Mouse (Mus musculus) limb, embryonic 11.5 days (tissue): Measurements from ENCODE around the gene Zfp933. TPM values are rescaled to one million over a fixed set of nuclear protein-coding genes. Genes with fewer than 3 reads are reported as not detected.
"Not testable (repeated sequence)": the region's sequence is repeated elsewhere in the genome, so short reads cannot be mapped to it uniquely, and the experiment has no call there.

Experiments
- ATAC-seq: fragments of 200-750 bp; cut with Nextera tagmentation; 2 replicates; pipeline ENCODE4 v1.8.0; 2017; ENCODE audit warnings: low read depth; ENCODE audit not compliant: insufficient number of reproducible peaks, low FRiP score, low TSS enrichment
- DNase-seq: peaks from one replicate; pipeline ENCODE4 v3.0.0-alpha.2; 2015; ENCODE audit warnings: low spot score
- H3K27ac ChIP-seq: fragments of 300-500 bp; sonication (generic); replicated peaks from 2 replicates; pipeline ENCODE4 v1.5.1; 2014; ENCODE audit warnings: low read depth, mild to moderate bottlenecking, low read length
- H3K27me3 ChIP-seq: fragments of 300-500 bp; sonication (generic); 2 replicates; pipeline ENCODE4 v1.6.1; 2014; ENCODE audit warnings: mild to moderate bottlenecking, low read length, mixed read lengths; ENCODE audit not compliant: control insufficient read depth, insufficient read depth
- H3K36me3 ChIP-seq: fragments of 300-500 bp; sonication (generic); 2 replicates; pipeline ENCODE4 v1.6.1; 2014; ENCODE audit warnings: mild to moderate bottlenecking, low read length, moderate library complexity, mixed read lengths; ENCODE audit not compliant: control insufficient read depth, insufficient read depth
- H3K4me1 ChIP-seq: fragments of 300-500 bp; sonication (generic); 2 replicates; pipeline ENCODE4 v1.6.1; 2014; ENCODE audit warnings: low read length, mixed read lengths; ENCODE audit not compliant: control insufficient read depth, insufficient read depth
- H3K4me2 ChIP-seq: fragments of 300-500 bp; sonication (generic); 2 replicates; pipeline ENCODE4 v1.6.1; 2014; ENCODE audit warnings: low read depth, mild to moderate bottlenecking, moderate library complexity; ENCODE audit not compliant: severe bottlenecking
- H3K4me3 ChIP-seq: fragments of 300-500 bp; sonication (generic); 2 replicates; pipeline ENCODE4 v1.5.1; 2014; ENCODE audit warnings: low read depth, low read length
- H3K9ac ChIP-seq: fragments of 300-500 bp; sonication (generic); 2 replicates; pipeline ENCODE4 v1.6.1; 2014; ENCODE audit warnings: mild to moderate bottlenecking, low read length
- H3K9me3 ChIP-seq: fragments of 300-500 bp; sonication (generic); 2 replicates; pipeline ENCODE4 v1.6.1; 2016; ENCODE audit warnings: low read length; ENCODE audit not compliant: control insufficient read depth
- WGBS: fragments of 180-500 bp; shearing (Covaris S2); extraction: QIAGEN DNeasy Blood & Tissue Kit; methylation state at CpG from one replicate; pipeline ENCODE4 v1.1.7; 2014; 5-methylcytosine and 5-hydroxymethylcytosine counted together
- polyA plus RNA-seq: library from polyadenylated mRNA; unstranded; fragments of >200 nt; fragmentation: Nextera tagmentation; extraction: Ambion mirVana; gene quantifications from 2 replicates; pipeline ENCODE4 v1.2.1, GENCODE M21; 2014

Gene Zfp933
- polyA plus RNA-seq, 1 experiment from 2014 or later: 5.3 TPM

DNA sequence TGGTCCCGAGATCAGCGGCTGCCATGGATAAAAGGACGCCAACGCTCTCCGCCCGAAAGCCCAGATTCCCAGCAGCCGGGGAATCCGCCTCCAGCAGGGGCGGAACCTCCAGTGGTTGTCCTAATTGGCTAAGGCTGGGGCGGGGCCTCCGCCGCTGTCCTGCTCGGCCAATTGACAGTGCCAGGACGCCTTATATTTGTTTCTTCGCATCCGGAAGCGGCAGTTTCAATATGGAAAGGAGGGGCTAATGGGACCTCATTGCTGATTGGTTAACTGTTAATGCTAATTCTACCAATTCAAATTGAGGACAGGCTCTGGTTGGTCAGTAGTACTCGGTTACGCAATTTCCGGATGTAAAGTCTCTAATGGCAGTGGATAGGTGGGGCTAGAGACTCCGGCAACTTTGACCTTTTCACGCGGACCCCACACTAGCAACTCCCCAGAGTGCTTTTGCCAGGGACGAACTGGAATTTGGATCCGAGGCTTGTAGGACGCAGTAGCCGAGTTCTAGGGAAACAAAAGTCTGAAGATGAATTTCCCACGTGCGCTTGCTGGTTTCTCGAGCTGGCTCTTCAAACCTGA is 20.4 kb upstream of the Zfp933 start, which contains the start of the genes Miip and Fv1:
TSS of gene Miip (minus strand) at position 367 of the 582 bp plus-strand sequence.
TSS of gene Fv1 (plus strand) at position 530 of the 582 bp plus-strand sequence.
- Histone ChIP-seq H3K27me3 (no peaks in the 10 kb centered on the region), H3K27ac (0 out of 2 replicates have a peak within 1 kb of the TSS, but pooled peaks have one; percentile 21), H3K9me3 (no peaks in the 10 kb centered on the region), H3K9ac (peak within 1 kb of the TSS; percentile 79), H3K36me3 (peaks cover 17% of the 10 kb centered on the region; the same call in 1 of the 2 replicates), H3K4me3 (peak within 1 kb of the TSS; percentile 83), H3K4me1 (peaks cover 13% of the 10 kb centered on the region; the same call in 1 of the 2 replicates), H3K4me2 (peak within 1 kb of the TSS; percentile 81)
- DNase-seq: peak; percentile 94
- peak; percentile 98 for ATAC-seq
- under 1% methylated on average over 30 of the region's 30 CpGs for WGBS

DNA sequence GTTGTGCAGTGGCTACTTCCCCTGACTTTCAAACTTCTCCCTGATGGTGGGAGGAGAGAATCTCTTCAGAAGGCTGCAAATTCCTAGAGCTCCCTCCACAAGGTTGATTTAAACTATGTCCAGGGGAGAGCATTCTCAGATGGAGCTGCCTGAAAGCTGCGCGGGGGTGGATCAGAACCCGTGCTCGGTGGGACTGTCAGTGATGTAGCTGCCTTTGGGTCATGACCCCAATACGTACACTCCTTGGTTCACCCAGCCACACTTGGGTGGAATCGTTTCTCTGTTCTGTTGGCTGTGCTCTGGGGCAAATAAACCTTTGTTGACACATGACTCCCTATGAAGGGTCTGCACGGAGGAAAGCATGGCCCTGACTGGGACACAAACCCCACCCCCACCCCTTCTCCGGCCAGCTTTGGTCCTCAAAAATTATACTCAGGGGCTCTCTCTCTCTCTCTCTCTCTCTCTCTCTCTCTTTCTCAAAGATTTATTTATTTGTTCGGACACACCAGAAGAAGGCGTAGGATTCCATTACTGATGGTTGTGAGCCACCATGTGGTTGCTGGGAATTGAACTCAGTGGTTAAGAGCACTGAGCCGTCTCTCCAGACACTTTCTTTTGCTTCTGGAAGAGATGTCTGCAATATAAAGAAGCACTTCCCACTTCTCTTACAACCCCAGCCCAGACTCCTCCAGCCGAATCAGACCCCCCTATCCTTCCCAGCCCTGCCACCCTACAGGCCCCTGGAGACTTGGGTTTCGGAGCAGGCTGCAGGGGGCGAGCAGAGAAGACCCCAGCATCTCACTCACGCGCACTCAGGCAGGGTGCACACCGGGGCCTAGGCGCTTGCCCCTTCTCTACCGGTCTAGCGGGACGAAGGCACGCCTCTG is 19.6 kb upstream of the Zfp933 start:
- H3K36me3 ChIP-seq: peaks cover 11% of the 10 kb centered on the region; the same call in 1 of the 2 replicates
- DNase-seq: no peak

DNA sequence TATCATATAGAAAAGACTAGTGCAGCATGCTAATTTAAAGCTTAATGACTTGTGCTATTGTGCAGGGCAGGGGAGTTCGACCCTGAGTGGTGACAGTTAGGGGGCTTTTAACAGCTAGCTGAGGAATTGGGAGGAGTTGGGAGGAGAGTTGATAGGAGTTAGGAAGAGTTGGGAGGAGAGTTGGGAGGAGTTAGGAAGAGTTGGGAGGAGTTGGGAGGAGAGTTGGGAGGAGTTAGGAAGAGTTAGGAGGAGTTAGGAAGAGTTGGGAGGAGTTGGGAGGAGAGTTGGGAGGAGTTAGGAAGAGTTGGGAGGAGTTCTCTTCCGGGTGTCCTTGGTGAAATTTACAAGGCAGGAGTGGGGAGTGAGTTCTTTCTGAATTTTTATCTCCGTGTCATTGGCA is 18.6 kb upstream of the Zfp933 start:
- not testable (repeated sequence) for H3K9ac ChIP-seq, DNase-seq, H3K36me3 ChIP-seq, H3K4me3 ChIP-seq, H3K4me2 ChIP-seq, ATAC-seq, H3K9me3 ChIP-seq, H3K27me3 ChIP-seq, H3K27ac ChIP-seq
- 33% methylated on average over 3 of the region's 3 CpGs for WGBS
- peaks cover 13% of the 10 kb centered on the region; the same call in 1 of the 2 replicates for H3K4me1 ChIP-seq

More for the DNA sequence above, 19.6 kb upstream of the Zfp933 start:
- peak overlapping the region; percentile 81 for H3K4me2 ChIP-seq
- 0 out of 2 replicates have a peak overlapping the region, but pooled peaks have one; percentile 21 for H3K27ac ChIP-seq
- no peaks in the 10 kb centered on the region for H3K27me3 ChIP-seq
- peak overlapping the region; percentile 83 for H3K4me3 ChIP-seq
- no peaks in the 10 kb centered on the region for H3K9me3 ChIP-seq
- WGBS: 6% methylated on average over 22 of the region's 22 CpGs
- H3K4me1 ChIP-seq: peaks cover 13% of the 10 kb centered on the region; the same call in 1 of the 2 replicates
- peak; percentile 69 for ATAC-seq
- H3K9ac ChIP-seq: peak overlapping the region; percentile 79

DNA sequence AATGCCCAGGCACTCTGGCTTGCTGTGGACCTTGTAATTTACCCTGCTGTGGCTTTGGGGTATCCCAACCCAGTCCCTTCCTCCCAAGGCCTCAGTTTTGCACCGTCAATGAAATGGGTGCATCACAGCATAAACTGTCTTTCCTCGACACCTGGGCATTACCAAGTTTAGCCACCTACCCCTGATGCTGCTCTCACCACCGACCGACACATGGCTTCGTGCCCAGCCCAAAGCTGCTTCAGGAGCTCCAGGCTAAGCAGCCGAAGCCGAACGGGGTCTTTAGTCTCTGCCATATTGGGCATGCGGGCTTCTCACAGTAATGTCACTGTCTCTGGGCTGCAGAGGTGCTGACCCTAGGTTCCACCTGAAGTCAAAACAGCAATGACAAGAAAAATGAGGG is 17.9 kb upstream of the Zfp933 start:
- ATAC-seq: no peak
- H3K36me3 ChIP-seq: peaks cover 11% of the 10 kb centered on the region

DNA sequence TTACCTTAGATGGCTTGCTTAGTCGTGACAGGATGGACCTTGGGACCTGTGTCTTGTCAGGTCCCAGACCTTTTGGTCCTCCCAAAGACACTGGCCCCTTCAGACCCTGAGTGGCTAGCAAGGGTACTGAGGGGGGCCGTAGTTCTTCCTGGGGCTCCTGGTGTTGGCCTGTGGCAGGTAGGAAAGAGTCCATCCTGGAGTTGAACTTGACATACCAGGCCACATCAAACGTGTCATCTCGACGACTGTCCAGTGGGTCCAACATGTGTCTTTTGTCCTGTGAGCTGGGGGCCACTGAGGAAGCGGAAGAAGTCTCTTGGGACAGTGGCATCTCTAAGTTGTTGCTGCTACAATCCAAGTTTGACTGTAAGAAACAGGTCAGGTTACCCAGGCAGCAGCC is 17.5 kb upstream of the Zfp933 start:
- DNase-seq (no peak), ATAC-seq (no peak)
- no peak overlapping the region for H3K4me2 ChIP-seq
- no peak overlapping the region for H3K9ac ChIP-seq
- WGBS: 93% methylated on average over 6 of the region's 6 CpGs
- H3K4me1 ChIP-seq: peaks cover 13% of the 10 kb centered on the region; the same call in 1 of the 2 replicates
- H3K36me3 ChIP-seq: peaks cover 14% of the 10 kb centered on the region
- no peak overlapping the region for H3K4me3 ChIP-seq
- H3K27ac ChIP-seq: no peak overlapping the region
- H3K27me3 ChIP-seq: no peaks in the 10 kb centered on the region
- no peaks in the 10 kb centered on the region for H3K9me3 ChIP-seq

More for the DNA sequence above, 17.9 kb upstream of the Zfp933 start:
- Histone ChIP-seq H3K9ac (no peak overlapping the region), H3K9me3 (no peaks in the 10 kb centered on the region), H3K4me2 (no peak overlapping the region), H3K4me1 (peaks cover 13% of the 10 kb centered on the region; the same call in 1 of the 2 replicates), H3K4me3 (no peak overlapping the region), H3K27ac (no peak overlapping the region), H3K27me3 (no peaks in the 10 kb centered on the region)
- no peak for DNase-seq
- 97% methylated on average over 9 of the region's 9 CpGs for WGBS

DNA sequence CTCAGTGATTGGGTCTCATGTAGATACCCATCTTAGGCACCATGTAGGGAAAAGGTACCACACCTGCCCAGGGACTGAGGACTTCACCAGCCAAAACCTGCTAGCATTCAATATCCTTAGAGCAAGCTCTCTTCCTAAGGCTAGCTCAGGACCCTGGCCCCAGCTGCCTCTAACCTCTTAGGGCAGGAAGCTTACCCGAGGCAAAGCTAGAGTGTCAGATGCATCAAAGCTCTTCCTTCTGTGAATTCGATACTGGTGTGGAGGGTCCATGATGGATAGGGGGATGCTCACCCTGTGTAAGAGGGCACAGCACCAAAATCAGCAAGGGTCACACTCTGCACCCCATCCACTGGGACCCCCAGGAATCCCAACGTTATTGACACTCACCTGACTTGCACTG is 13.9 kb upstream of the Zfp933 start:
- Histone ChIP-seq H3K4me1 (no peaks in the 10 kb centered on the region), H3K27me3 (no peaks in the 10 kb centered on the region), H3K4me3 (no peak overlapping the region), H3K27ac (no peak overlapping the region), H3K4me2 (no peak overlapping the region), H3K9me3 (no peaks in the 10 kb centered on the region), H3K9ac (no peak overlapping the region), H3K36me3 (peaks cover 18% of the 10 kb centered on the region)
- 88% methylated on average over 3 of the region's 3 CpGs for WGBS
- DNase-seq: no peak
- ATAC-seq: no peak

DNA sequence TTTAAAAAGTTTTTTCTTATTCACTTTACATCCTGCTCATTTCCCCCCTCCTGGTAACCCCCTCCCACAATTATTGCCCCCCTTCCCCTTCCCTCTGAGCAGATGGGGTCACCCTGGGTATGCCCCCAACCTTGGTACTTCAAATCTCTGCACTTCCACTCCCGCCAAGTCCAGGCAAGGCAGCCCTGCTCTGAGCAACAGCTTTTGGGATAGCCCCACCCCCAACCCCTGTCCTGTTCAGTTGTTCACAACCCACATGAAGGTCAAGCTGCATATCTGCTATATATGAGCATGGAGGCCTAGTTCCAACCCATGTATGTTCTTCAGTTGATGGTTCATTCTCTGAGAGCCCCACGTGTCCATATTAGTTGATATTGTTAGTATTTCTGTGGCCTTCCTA is 2.6 kb upstream of the Zfp933 start:
- DNase-seq (no peak), ATAC-seq (no peak)
- Histone ChIP-seq H3K4me1 (peaks cover 2% of the 10 kb centered on the region; the same call in 1 of the 2 replicates), H3K4me2 (no peak overlapping the region), H3K9me3 (no peaks in the 10 kb centered on the region), H3K9ac (no peak overlapping the region), H3K27ac (no peak overlapping the region), H3K4me3 (no peak overlapping the region), H3K36me3 (no peaks in the 10 kb centered on the region), H3K27me3 (no peaks in the 10 kb centered on the region)
- 78% methylated on average over 2 of the region's 2 CpGs for WGBS

DNA sequence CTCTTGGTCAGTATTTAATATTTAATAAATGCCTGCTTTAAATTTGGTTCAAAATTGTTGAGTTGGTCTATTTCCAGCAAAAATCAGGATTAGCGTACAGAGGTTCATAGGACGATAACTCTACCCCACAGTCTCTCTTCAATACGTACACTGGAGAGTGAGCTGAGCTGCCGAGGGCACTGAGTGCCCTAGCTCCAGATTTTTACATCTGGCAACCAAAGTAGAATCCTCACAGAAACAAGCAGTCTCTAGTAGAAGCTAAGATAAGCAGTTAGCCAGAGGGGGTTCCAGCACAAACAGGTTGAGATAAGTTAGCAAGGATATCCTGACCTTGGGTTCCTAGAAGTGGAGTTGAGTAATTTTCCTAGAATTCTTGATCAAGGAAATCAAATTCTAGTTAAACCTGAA is 422 bp upstream of the Zfp933 start:
- H3K4me1 ChIP-seq: peaks cover 2% of the 10 kb centered on the region; the same call in 1 of the 2 replicates
- 8% methylated on average over 4 of the region's 4 CpGs for WGBS
- H3K36me3 ChIP-seq: no peaks in the 10 kb centered on the region
- no peak for DNase-seq
- peak overlapping the region; percentile 83 for H3K4me3 ChIP-seq
- no peaks in the 10 kb centered on the region for H3K27me3 ChIP-seq
- peak overlapping the region; percentile 63 for H3K4me2 ChIP-seq
- ATAC-seq: peak; percentile 55
- H3K9ac ChIP-seq: peak overlapping the region; percentile 77
- H3K27ac ChIP-seq: no peak overlapping the region
- H3K9me3 ChIP-seq: no peaks in the 10 kb centered on the region; the same call in 1 of the 2 replicates
